Mouse (Mus musculus) ES-Bruce4 (cell line): ENCODE measurements around the gene Lcn2.

ENCODE experiments used
- CTCF ChIP-seq: IDR thresholded peaks from one replicate; pipeline ENCODE4 v1.8.1; 2011; ENCODE audit warnings: low read depth, low read length
- EP300 ChIP-seq: IDR thresholded peaks from 2 replicates; pipeline ENCODE4 v1.6.1; 2011; ENCODE audit warnings: low read depth, low read length; ENCODE audit not compliant: insufficient read depth
- POLR2A ChIP-seq: IDR thresholded peaks from one replicate; pipeline ENCODE4 v1.8.1; 2011; ENCODE audit warnings: low read length; ENCODE audit not compliant: insufficient read depth

DNA sequence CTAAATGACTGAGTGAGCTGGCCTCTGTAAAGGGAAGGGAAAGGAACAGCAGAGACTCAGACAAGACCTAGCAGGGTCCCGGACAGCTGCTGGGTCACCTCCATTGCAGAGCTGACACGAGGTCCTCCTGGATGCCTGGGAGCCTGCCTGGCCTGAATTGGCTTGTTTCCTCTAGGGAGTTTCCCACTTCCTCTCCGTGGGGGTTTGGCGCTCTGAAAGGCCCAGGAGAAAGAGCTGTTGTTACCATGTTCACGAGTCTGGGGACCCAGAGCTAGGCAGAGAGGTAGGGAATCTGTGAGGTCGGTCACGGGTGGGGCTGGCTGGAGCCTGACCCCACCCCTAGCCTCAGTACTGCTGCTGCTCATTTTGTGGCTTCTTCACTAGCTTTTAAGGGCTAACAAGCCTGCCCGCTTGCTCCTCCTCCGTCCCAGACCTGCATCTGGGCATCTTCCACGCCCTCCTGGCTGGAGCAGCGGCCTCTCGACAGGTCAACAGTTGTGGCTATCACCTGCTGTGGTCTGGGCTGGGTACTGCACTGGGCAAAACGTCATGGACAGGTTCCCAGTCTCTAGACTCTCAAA, 37.5 kb downstream of the Lcn2 start:
- no peak for TF ChIP-seq CTCF
- no peak for TF ChIP-seq POLR2A
- no peak for TF ChIP-seq EP300
